8 mouse cellular contexts compared by ENCODE assay signal in genomic region chr8:84722530-84722849, GRCm38 (mm10). TPM values are rescaled to one million over a fixed set of nuclear protein-coding genes. Genes with fewer than 3 reads are reported as not detected.
DNase-seq lines count a peak whose midpoint lies in the region; ATAC-seq and TF ChIP-seq lines count a peak whose summit lies in the region.

No protein-coding gene starts in this region.

- intact Hi-C loops in gastrocnemius, adult 2 months (cut with DNase I): no loop called here

- no peak for TF ChIP-seq POLR2A in thymus, adult 2 months (IDR thresholded peaks at IDR 0.05; ENCODE audit: control insufficient read depth, extremely low read depth, insufficient read depth, low read length, poor library complexity)

- no peaks in the 10 kb centered on the region for H3K27me3 ChIP-seq in thymus, adult 2 months (ENCODE audit: control insufficient read depth, insufficient read depth, low read length)
- H3K27me3 ChIP-seq in liver, embryonic 13.5 days: peaks cover 11% of the 10 kb centered on the region

- no peak for TF ChIP-seq CTCF in gastrocnemius, adult 2 months (IDR thresholded peaks at IDR 0.05)
- TF ChIP-seq CTCF in thymus, adult 2 months (IDR thresholded peaks at IDR 0.05; ENCODE audit: borderline replicate concordance, control insufficient read depth, extremely low read depth, insufficient read depth, low read length, poor library complexity): no peak; the same call in 1 of the 2 replicates

- no peaks in the 10 kb centered on the region for H3K36me3 ChIP-seq in thymus, adult 2 months (ENCODE audit: control insufficient read depth, insufficient read depth, low read length)
- H3K36me3 ChIP-seq in liver, embryonic 13.5 days: peaks cover 25% of the 10 kb centered on the region

- peak overlapping the region; percentile 96 for H3K27ac ChIP-seq in gastrocnemius, adult 2 months
- H3K27ac ChIP-seq in thymus, adult 2 months (ENCODE audit: control insufficient read depth, insufficient read depth, low read length): peak overlapping the region; percentile 26; the same call in 1 of the 2 replicates
- peak overlapping the region; percentile 99 for H3K27ac ChIP-seq in liver, embryonic 13.5 days

- peak overlapping the region; percentile 84 for H3K4me2 ChIP-seq in liver, embryonic 13.5 days

- 53% methylated on average over 6 of the region's 6 CpGs for WGBS in thymus, adult 2 months
- WGBS in liver, embryonic 13.5 days (ENCODE audit: insufficient replicate concordance): 43% methylated on average over 6 of the region's 6 CpGs

- H3K4me1 ChIP-seq in thymus, adult 2 months (replicated peaks; ENCODE audit: control insufficient read depth, insufficient read depth, low read length): peaks cover 30% of the 10 kb centered on the region
- peaks cover 86% of the 10 kb centered on the region for H3K4me1 ChIP-seq in liver, embryonic 13.5 days (replicated peaks)

- peak overlapping the region; percentile 83 for H3K9ac ChIP-seq in liver, embryonic 13.5 days

- H3K4me3 ChIP-seq in gastrocnemius, adult 2 months: peak overlapping the region; percentile 55
- no peak overlapping the region for H3K4me3 ChIP-seq in thymus, adult 2 months (ENCODE audit: control insufficient read depth, insufficient read depth, low read length)
- H3K4me3 ChIP-seq in liver, embryonic 13.5 days (replicated peaks): peak overlapping the region; percentile 64

- DNase-seq in gastrocnemius, adult 2 months: no peak
- no peak for DNase-seq in gastrocnemius, adult 8-10 months (ENCODE audit: low spot score in 2 of 2)
- no peak for DNase-seq in thymus, adult 2 months
- no peak for DNase-seq in thymus, postnatal 14 days
- DNase-seq in liver, embryonic 13.5 days: no peak
- DNase-seq in embryo, embryonic 10 days (ENCODE audit: low spot score): no peak
- DNase-seq in right cerebral cortex, postnatal 10 days (ENCODE audit: low spot score in 2 of 2): no peak

- no peaks in the 10 kb centered on the region for H3K9me3 ChIP-seq in liver, embryonic 13.5 days (replicated peaks)

- ATAC-seq in liver, embryonic 13.5 days (ENCODE audit: low read depth): peak; percentile 11
- ATAC-seq in activated CD4-positive, CD25-positive, alpha-beta regulatory T cell, adult 4 months: no peak

RNA-seq across cellular contexts. Expression of gene G430095P16Rik, which starts 0.3 kb away (rescaled TPM):
- total RNA-seq in gastrocnemius, adult 2 months (2021): under 1 TPM; 0.36 to 0.78 TPM
- total RNA-seq in gastrocnemius, adult 8-10 months (2022): under 1 TPM in 3 of 4 experiments, not detected in 1; 0.43 to 0.56 (median 0.48) TPM
- polyA plus RNA-seq in thymus, adult 2 months (2012; rRNA removed): 1.8 and 2.6 TPM in 2 replicates
- 9.6 and 10.0 TPM in 2 replicates for polyA plus RNA-seq in liver, embryonic 13.5 days (2015; fragmentation: Nextera tagmentation; extraction: Ambion mirVana)
- 10 to 100 TPM; 20.2 to 37.5 TPM for polyA plus RNA-seq in activated CD4-positive, CD25-positive, alpha-beta regulatory T cell, adult 4 months (2017; shearing (Covaris generic))

RNA-seq across cellular contexts. Expression of gene Lyl1, which starts 21.2 kb away (rescaled TPM):
- total RNA-seq in gastrocnemius, adult 2 months (2021): 1 to 10 TPM; 1.1 to 1.3 TPM
- total RNA-seq in gastrocnemius, adult 8-10 months (2022): 1 to 10 TPM in 1 of 4 experiments, under 1 TPM in 3; 0.51 to 1.8 (median 0.57) TPM
- 7.1 and 7.5 TPM in 2 replicates for polyA plus RNA-seq in thymus, adult 2 months (2012; rRNA removed)
- 61.2 and 61.3 TPM in 2 replicates for polyA plus RNA-seq in liver, embryonic 13.5 days (2015; fragmentation: Nextera tagmentation; extraction: Ambion mirVana)
- polyA plus RNA-seq in activated CD4-positive, CD25-positive, alpha-beta regulatory T cell, adult 4 months (2017; shearing (Covaris generic)): 1 to 10 TPM in 1 of 2 experiments, under 1 TPM in 1; 0.85 to 1.2 TPM

RNA-seq across cellular contexts. Expression of gene Nacc1, which starts 34.8 kb away (rescaled TPM):
- 10 to 100 TPM; 18.7 to 24.3 TPM for total RNA-seq in gastrocnemius, adult 2 months (2021)
- 10 to 100 TPM; 17.6 to 26.4 (median 20.7) TPM for total RNA-seq in gastrocnemius, adult 8-10 months (2022)
- polyA plus RNA-seq in thymus, adult 2 months (2012; rRNA removed): 155 and 182 TPM in 2 replicates
- polyA plus RNA-seq in liver, embryonic 13.5 days (2015; fragmentation: Nextera tagmentation; extraction: Ambion mirVana): 6.9 and 7.6 TPM in 2 replicates
- polyA plus RNA-seq in activated CD4-positive, CD25-positive, alpha-beta regulatory T cell, adult 4 months (2017; shearing (Covaris generic)): 10 to 100 TPM in 1 of 2 experiments, 1 to 10 TPM in 1; 9.4 to 12.5 TPM

RNA-seq across cellular contexts. Expression of gene Trmt1, which starts 36.4 kb away (rescaled TPM):
- 10 to 100 TPM; 45.6 to 57.5 TPM for total RNA-seq in gastrocnemius, adult 2 months (2021)
- 10 to 100 TPM; 44.9 to 73.7 (median 53.5) TPM for total RNA-seq in gastrocnemius, adult 8-10 months (2022)
- 169 and 181 TPM in 2 replicates for polyA plus RNA-seq in thymus, adult 2 months (2012; rRNA removed)
- polyA plus RNA-seq in liver, embryonic 13.5 days (2015; fragmentation: Nextera tagmentation; extraction: Ambion mirVana): 45.9 and 46.8 TPM in 2 replicates
- polyA plus RNA-seq in activated CD4-positive, CD25-positive, alpha-beta regulatory T cell, adult 4 months (2017; shearing (Covaris generic)): 10 to 100 TPM; 32.6 to 49.8 TPM

RNA-seq across cellular contexts. Expression of gene Ier2, which starts 59.8 kb away (rescaled TPM):
- 1 to 10 TPM; 5.9 to 6.5 TPM for total RNA-seq in gastrocnemius, adult 2 months (2021)
- total RNA-seq in gastrocnemius, adult 8-10 months (2022): 1 to 10 TPM; 4.3 to 5.1 (median 4.5) TPM
- 29.2 and 33.7 TPM in 2 replicates for polyA plus RNA-seq in thymus, adult 2 months (2012; rRNA removed)
- polyA plus RNA-seq in liver, embryonic 13.5 days (2015; fragmentation: Nextera tagmentation; extraction: Ambion mirVana): 20.5 and 24.1 TPM in 2 replicates
- 10 to 100 TPM; 54.7 to 56.1 TPM for polyA plus RNA-seq in activated CD4-positive, CD25-positive, alpha-beta regulatory T cell, adult 4 months (2017; shearing (Covaris generic))

Comparison
In these comparisons a context has a peak if more than half of its experiments do, and no peak if none do; other contexts are left out.
1. H3K27ac ChIP-seq: peak in every context shown above with its lines; median percentile 99 in liver, embryonic 13.5 days; 96 in gastrocnemius, adult 2 months; 26 in thymus, adult 2 months.
2. RNA of gene Nacc1, which starts 34.8 kb away (polyA plus RNA-seq): 155 to 182 TPM in thymus, adult 2 months; 9.4 to 12.5 TPM in activated CD4-positive, CD25-positive, alpha-beta regulatory T cell, adult 4 months and 6.9 to 7.6 TPM in liver, embryonic 13.5 days; every median in the first group is over 10 times any median in the second.